Mouse (Mus musculus) monocyte, adult 2 months (primary cell): ENCODE data around the gene Rrp1b.
"Not testable (repeated sequence)": the region's sequence is repeated elsewhere in the genome, so short reads cannot be mapped to it uniquely, and the experiment has no call there.

Experiments
- DNase-seq, 2 experiments: peaks; one replicate each; pipeline ENCODE4 v3.0.0; 2022; ENCODE audit warnings: low spot score in 2 of 2, low read depth in 1 of 2

Gene Rrp1b

GRCm38 (mm10) chr17:32083351-32083750, 47.5 kb downstream of the Rrp1b start:
- DNase-seq: no peak

GRCm38 (mm10) chr17:32087069-32087468, 51.2 kb downstream of the Rrp1b start:
- DNase-seq: no peak

GRCm38 (mm10) chr17:32091032-32091363, 55.1 kb downstream of the Rrp1b start:
- DNase-seq: no peak

- DNase-seq: peak; percentile 33 to 68
Measured at GRCm38 (mm10) chr17:32091364-32092240, 55.7 kb downstream of the Rrp1b start.

- DNase-seq: no peak
Measured at GRCm38 (mm10) chr17:32092241-32092619, 56.3 kb downstream of the Rrp1b start.

- DNase-seq: no peak
Measured at GRCm38 (mm10) chr17:32092895-32093294, 57.0 kb downstream of the Rrp1b start.

GRCm38 (mm10) chr17:32097676-32098075, 61.8 kb downstream of the Rrp1b start:
- DNase-seq: no peak

- not testable (repeated sequence) for DNase-seq
Measured at GRCm38 (mm10) chr17:32098905-32099304, 63.0 kb downstream of the Rrp1b start.

- DNase-seq: no peak
Measured at GRCm38 (mm10) chr17:32099574-32099942, 63.7 kb downstream of the Rrp1b start.

GRCm38 (mm10) chr17:32099943-32100586, 64.2 kb downstream of the Rrp1b start:
- DNase-seq: no peak

- DNase-seq: no peak
Measured at GRCm38 (mm10) chr17:32103054-32103453, 67.2 kb downstream of the Rrp1b start.

GRCm38 (mm10) chr17:32106358-32106757, 70.5 kb downstream of the Rrp1b start:
- DNase-seq: no peak

- no peak for DNase-seq
Measured at GRCm38 (mm10) chr17:32107877-32108276, 72.0 kb downstream of the Rrp1b start.

- DNase-seq: not testable (repeated sequence)
Measured at GRCm38 (mm10) chr17:32108320-32109011, 72.6 kb downstream of the Rrp1b start.

- DNase-seq: no peak
Measured at GRCm38 (mm10) chr17:32109201-32109940, 73.5 kb downstream of the Rrp1b start.

GRCm38 (mm10) chr17:32110424-32110823, 74.5 kb downstream of the Rrp1b start:
- no peak for DNase-seq

- no peak for DNase-seq
Measured at GRCm38 (mm10) chr17:32110980-32111780, 75.3 kb downstream of the Rrp1b start.
